Mouse (Mus musculus) forebrain, embryonic 16.5 days (tissue): ENCODE data around the gene Ar. TPM values are rescaled to one million over a fixed set of nuclear protein-coding genes. Genes with fewer than 3 reads are reported as not detected.

Experiments used
- ATAC-seq: fragments of 200-750 bp; cut with Nextera tagmentation; 2 replicates; pipeline ENCODE4 v1.8.0; 2017; ENCODE audit warnings: mild to moderate bottlenecking, moderate library complexity
- H3K27ac ChIP-seq: fragments of 300-500 bp; sonication (generic); 2 replicates; pipeline ENCODE4 v1.5.1; 2014; ENCODE audit warnings: low read length, control low read depth
- H3K27me3 ChIP-seq: fragments of 300-500 bp; sonication (generic); replicated peaks from 2 replicates; pipeline ENCODE4 v1.6.1; 2014; ENCODE audit warnings: low read length; ENCODE audit not compliant: control insufficient read depth, insufficient read depth
- H3K36me3 ChIP-seq: fragments of 300-500 bp; sonication (generic); 2 replicates; pipeline ENCODE4 v1.6.1; 2014; ENCODE audit not compliant: control insufficient read depth, insufficient read depth
- H3K4me1 ChIP-seq: fragments of 300-500 bp; sonication (generic); replicated peaks from 2 replicates; pipeline ENCODE4 v1.6.1; 2014; ENCODE audit warnings: low read length; ENCODE audit not compliant: control insufficient read depth, insufficient read depth
- H3K4me2 ChIP-seq: fragments of 300-500 bp; sonication (generic); 2 replicates; pipeline ENCODE4 v1.6.1; 2014; ENCODE audit warnings: mild to moderate bottlenecking, low read length, control low read depth
- H3K4me3 ChIP-seq: fragments of 300-500 bp; sonication (generic); replicated peaks from 2 replicates; pipeline ENCODE4 v1.5.1; 2014; ENCODE audit warnings: mild to moderate bottlenecking, low read length, control low read depth
- H3K9ac ChIP-seq: fragments of 300-500 bp; sonication (generic); replicated peaks from 2 replicates; pipeline ENCODE4 v1.6.1; 2014; ENCODE audit warnings: low read depth, low read length, control low read depth
- H3K9me3 ChIP-seq: fragments of 300-500 bp; sonication (generic); 2 replicates; pipeline ENCODE4 v1.6.1; 2016; ENCODE audit warnings: low read length; ENCODE audit not compliant: control insufficient read depth
- WGBS: fragments of 180-500 bp; shearing (Covaris S2); extraction: QIAGEN DNeasy Blood & Tissue Kit; methylation state at CpG from one replicate; pipeline ENCODE4 v1.1.7; 2014; 5-methylcytosine and 5-hydroxymethylcytosine counted together
- polyA plus RNA-seq: library from polyadenylated mRNA; unstranded; fragments of >200 nt; fragmentation: Nextera tagmentation; extraction: Ambion mirVana; gene quantifications from 2 replicates; pipeline ENCODE4 v1.2.1, GENCODE M21; 2015

Gene Ar
- polyA plus RNA-seq, 1 experiment from 2014 or later = 0.13 TPM

- Histone ChIP-seq H3K4me1 (no peaks in the 10 kb centered on the region), H3K9ac (no peak overlapping the region), H3K27me3 (no peaks in the 10 kb centered on the region), H3K9me3 (no peaks in the 10 kb centered on the region), H3K4me3 (no peak overlapping the region), H3K4me2 (no peak overlapping the region), H3K27ac (no peak overlapping the region), H3K36me3 (no peaks in the 10 kb centered on the region)
- no peak for ATAC-seq
- WGBS = 75% methylated on average over 1 of the region's 1 CpGs
Observed at GRCm38 (mm10) chrX:98347481-98347880, 198.9 kb downstream of the Ar start.

DNA sequence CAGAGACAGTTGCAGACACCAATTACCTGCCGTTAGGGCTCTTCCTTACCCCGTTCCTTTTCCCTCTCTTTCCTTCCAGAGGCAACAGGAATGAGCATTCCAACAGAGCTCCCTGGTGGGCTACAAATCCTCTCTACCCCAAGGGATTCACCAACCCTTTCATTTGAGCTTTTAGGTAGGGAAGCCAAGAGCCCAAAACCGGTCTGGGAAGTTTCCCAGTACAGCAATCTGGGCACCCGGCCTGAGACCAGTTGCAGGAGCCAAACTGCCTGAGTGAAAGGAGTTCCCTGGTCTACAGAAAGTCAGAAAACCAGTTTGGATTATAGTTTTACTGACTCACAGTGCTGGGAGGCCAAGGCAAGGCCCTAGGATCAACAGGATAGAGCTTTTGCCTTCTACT lies 199.5 kb downstream of the Ar start:
- Histone ChIP-seq H3K36me3 (no peaks in the 10 kb centered on the region), H3K27me3 (no peaks in the 10 kb centered on the region), H3K4me3 (no peak overlapping the region), H3K4me1 (no peaks in the 10 kb centered on the region), H3K9me3 (no peaks in the 10 kb centered on the region), H3K27ac (no peak overlapping the region), H3K9ac (no peak overlapping the region), H3K4me2 (no peak overlapping the region)
- WGBS = 38% methylated on average over 4 of the region's 4 CpGs
- ATAC-seq = no peak
